Mouse (Mus musculus) ovary, postnatal 10 days (tissue): ENCODE results near the gene Pik3cg.
A peak's percentile ranks its signal among the peaks of the same experiment; 100 is the strongest.

ENCODE experiments used
- DNase-seq: peaks from one replicate; pipeline ENCODE4 v3.0.0; 2022; ENCODE audit warnings: low spot score

Gene Pik3cg

DNA sequence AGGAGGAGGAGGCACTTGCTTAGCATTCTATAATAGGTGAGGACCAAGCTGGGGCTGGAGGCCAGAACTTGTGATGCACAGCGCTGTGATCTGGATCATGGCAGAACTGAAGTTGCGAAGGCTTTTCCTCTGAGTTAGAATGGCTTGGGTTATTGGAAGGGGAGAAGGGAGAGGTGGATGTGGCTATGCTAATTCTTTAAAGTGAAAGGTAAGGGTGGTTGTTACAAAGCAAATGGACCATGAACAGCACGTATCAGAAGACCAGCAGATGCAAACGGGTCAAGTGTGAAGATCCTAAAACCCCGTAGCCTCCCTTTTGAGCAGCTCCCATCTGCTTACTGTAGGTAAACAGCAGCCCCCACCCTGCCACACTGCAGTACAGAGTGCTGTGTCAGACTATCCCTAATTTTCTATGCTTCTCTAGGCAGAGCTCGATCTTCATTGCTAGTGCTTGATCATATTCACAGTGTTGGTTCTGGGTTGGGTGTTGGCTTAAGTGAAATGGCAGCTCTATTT is 7.3 kb downstream of the Pik3cg start:
- no peak for DNase-seq

DNA sequence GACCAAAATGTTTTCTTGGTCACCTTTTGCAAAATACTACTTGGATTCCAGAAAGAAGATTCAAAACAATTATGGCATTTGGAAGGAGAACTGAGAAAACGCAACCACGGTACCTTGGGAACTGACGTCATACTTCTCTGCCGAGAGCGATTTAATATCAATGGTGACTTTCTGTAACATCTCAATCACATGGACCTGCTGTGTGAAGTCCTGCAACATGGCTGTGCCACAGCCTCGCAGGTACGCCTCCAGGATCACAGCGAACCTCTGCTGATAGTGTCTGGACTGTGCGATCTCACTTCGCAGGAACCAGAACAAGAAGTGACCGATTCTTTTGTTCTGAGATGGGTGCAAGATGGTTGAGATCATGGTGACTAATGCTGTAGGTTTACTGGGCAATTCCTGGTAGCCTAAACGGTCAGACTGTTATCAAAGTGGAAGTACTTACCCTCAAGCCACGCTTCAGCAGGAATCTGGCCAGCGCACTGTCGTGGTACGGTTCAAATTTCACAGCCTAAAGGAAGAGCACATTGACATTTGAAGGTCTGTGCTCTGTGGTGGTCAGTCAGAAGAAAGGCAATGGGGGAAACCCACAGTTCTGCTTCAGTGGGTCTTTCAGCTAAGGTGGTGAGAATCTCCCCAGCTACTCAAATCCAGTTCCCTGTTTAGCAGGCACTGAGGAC is 7.9 kb downstream of the Pik3cg start:
- DNase-seq, result no peak

DNA sequence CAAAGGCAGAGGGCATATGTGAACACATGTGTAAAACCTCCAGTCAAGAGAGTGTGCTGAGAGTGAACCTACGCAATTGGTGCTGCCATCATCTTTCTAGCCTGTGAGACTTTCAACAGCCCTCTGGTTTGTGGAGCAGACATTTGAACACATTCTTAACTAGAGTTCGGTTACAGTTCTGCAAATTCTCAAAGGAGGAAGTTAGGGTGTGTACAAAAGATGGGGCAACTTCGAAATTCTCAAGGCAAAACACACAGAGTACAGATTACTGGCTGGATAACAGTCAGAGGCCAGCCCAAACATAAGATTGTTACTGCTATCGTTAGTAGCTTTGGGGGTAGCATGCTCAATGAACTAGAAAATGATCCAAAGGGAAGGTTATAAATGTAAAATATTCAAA is 9.0 kb downstream of the Pik3cg start:
- no peak for DNase-seq

DNA sequence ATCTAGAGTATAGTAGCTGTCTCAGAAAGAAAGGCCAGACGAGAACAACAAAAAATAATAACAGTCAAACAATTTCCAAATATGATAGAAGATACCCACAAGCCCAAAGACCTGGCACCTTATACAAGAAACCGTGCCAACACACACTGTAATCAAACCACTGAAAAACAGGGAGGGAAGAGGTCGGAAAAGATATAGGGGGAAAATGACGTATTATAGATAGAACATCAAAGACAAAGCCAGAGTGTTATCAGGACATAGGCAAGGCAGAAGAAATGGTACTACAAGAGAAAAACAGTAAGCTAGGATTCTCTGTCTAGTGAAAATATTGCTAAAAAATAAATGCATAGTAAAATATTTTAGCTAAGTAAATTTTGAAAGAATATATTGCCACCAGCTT is 10.4 kb downstream of the Pik3cg start:
- no peak for DNase-seq

DNA sequence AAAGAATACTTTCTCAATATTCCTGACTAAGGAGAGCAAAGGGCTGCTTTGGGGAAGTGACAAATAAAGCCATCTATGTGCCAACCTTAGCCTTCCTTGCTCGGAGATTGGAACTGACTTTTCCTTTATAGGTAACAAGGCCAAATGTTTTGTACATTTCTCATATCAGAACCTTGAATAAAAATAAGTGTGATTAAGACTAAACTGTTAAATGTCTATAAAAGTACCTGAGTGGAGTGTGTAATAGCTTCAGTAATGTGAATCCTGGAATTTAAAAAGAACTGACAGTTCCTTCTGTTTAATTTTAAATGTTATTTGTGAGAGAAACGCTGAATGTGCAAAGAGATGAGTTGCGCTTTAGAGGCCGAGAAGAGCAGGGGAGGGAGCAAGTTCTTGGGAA is 13.5 kb downstream of the Pik3cg start:
- DNase-seq, result no peak

DNA sequence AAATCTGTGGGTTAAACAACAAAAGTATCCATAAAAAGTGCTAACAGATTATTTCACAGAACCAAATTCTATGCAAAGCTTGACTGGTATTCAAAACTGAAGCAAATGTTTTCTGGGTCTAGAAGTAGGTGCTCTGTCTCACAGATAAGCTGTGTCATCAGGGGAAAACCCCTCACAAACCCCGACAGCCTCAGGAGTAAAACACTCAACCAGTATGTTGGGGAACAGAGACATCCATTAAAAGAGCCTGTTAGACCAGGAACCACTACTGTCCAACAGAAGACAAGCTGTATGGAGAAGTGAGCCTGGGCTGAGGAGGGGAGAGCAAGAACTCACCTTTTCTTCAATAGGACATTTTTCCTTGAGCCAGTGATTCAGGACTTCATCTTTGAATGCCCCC is 14.1 kb downstream of the Pik3cg start:
- DNase-seq, result no peak

DNA sequence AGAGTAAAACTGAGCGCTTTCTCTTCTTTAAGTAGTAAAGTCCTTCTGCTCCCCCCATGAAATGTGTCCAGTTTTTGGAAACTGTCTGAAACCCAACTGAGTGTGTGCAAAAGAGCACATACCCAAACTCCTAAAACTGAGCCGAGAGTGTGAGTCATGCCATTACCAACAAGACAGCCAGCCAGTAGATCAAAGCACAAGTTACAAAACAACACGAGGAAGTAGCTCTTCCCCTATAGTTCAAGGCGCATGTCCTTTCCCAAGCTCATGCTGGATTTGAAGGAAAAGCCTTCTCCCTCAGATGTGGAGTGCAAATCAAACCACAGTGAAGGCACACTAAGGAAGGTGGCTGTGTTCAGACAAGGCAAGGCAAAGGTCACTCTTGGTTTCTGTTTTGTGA is 17.5 kb downstream of the Pik3cg start:
- no peak for DNase-seq

DNA sequence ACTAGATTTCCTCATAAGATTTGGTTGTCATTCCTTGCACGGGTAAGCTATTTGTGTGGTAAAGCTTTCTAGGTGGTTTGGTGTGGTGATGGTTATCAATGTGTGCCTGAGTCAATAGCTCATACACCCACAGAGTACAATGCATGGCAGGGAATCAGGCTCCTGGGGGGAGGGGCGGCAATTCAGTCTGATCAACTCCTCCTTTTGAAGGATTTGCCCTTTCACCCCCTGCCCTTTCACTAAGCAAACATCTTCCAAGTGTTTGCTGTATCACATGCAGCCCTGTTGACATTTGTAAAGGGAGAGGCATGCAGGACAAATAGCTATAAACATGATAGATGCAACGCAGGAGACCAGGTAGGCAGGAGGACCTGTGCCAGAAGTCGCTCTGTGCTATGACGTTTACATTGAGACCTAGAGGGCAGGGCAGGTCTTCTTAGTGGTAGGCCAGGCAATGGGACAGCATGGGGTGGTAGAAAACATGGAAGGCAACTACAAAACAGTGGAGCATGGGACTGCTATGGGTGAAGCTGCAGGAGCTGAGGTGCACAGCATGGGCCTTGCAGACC is 20.7 kb downstream of the Pik3cg start:
- DNase-seq, result no peak

DNA sequence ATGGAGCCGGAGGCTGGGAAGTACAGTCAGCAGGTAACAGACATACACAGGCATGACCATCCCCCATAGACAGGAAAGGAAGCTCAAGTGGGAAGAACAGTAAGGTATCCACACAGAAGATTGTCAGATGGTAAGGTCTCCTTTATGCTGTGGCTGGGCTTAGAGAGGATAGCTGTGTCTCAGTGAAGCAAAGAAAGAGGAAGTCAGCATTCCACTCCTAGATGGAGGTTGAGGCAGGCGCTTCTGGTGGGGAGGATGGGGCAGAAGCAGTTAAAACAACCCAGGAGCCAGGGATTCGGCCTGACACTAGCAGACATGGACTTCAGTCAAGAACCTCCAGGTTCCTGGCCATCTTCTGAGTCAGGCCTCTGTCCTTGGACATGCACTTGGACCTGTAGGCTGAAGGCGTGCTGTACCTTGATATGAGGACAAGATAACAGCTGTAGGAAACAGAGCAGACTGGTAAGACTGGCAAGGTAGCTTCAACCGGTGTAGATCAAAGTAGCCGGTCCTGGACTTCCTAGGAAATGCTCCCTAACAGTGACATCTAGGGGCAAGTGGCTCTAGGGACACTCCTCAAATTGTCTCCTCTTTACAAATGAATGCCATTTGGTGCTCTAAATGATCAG is 21.7 kb downstream of the Pik3cg start:
- DNase-seq, result no peak

DNA sequence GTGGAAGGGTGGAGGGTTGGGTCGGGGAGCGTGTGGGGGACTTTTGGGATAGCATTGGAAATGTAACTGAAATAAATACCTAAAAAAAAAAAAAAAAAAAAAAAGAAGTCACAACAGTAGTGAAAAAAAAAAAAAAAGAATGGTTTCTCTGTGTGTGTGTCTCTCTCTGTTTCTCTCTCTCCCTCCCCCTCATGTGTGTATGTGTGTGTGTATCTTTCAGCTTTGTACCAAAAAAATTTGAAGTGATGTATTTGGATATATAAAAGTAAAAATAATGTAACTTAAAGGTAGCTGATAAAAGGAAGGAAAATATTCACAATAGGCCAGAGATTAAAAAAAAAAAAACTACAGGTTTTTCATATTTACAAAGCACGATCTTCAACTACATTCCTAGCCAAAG is 23.6 kb downstream of the Pik3cg start:
- DNase-seq, result no peak

DNA sequence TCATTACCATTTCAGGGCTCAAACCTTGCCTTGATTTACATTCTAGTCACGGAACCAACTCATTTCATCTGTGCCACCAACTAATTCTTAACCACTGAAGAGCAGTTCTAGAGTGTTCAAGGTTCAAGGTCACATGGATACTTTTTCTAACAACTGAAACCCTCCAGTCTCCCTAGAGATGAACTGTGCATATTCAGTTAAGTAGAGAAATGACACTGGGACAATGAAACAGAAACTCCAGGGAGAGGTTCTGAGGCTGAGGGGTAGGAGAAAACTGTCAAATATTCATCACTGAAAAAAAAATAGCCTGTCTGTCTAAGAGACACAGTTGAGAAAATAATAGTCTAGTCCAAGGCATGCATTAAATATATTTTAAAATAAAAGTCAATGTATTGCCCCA is 24.9 kb downstream of the Pik3cg start:
- DNase-seq, result no peak

DNA sequence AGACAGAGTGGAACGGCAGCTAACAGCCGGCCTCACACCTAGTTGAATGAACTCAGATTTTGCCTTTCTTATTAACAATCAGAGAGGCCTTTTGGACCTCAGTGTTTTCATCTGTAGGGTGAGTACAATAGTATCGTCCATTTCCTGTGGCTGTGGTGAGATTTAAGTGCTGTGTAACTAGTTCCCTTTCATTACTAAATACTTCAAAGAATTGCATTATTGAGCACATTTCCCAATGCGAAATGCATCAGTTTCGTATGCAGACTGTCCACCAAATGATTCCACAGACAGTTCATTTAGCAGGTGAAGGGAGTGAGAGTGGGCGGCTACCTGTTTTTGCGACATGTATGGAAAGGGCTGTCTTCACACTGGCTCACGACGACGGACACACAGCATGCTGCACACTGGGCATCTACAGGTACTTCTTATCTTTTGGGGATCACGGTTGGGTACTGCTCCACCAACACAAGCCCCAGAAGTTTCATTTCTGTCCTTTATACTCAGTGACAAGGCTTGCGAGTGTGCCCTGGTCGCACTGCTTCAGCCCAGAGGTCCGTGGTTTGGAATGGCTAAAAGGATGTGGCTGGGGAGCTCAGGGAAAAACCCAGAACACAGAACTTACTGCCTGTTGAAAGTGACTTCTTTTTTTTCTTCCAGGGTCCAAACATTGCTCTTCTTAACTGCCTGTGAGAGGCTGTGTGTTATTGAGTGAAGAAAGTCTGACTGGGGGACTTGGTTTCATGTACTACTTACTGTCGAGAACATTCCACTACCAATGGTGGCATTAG is 25.6 kb downstream of the Pik3cg start:
- DNase-seq, result no peak

DNA sequence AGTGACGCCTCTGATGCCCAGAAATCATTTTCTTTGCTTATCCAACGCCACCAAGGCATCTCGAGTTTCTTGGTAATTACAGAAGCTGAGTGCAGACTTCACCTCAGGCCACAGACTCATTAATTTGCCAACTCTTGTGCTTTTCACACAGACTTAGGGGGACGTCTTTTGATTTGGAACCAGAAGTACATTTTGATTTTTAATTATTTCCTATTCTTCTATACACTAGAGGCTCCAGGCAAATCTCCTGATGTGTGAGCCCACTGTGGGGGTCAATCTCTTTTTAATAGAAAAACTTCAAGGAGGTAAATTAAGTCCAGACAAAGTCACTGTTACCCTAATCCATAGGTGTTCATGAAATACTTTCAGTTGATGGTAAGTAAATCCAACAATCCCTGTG is 26.6 kb downstream of the Pik3cg start:
- no peak for DNase-seq

DNA sequence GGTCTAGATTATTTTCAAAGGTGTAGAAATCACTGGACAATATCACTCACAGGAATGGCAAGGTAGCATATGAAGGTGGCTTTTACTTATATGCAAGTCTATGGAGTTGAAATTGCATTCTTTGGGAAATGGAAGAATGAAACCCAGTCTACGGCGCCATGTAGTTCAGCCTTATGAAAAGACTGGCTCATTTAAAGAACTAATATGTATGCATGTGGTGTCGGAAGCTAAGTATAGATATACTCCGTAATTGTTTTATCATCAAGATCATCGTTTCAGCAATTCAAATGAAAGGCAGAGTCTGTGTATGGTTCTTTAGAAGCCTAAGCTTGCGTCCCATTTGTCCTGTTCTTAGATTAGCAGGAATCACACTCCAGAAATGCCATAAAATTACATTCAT is 34.0 kb downstream of the Pik3cg start:
- no peak for DNase-seq

DNA sequence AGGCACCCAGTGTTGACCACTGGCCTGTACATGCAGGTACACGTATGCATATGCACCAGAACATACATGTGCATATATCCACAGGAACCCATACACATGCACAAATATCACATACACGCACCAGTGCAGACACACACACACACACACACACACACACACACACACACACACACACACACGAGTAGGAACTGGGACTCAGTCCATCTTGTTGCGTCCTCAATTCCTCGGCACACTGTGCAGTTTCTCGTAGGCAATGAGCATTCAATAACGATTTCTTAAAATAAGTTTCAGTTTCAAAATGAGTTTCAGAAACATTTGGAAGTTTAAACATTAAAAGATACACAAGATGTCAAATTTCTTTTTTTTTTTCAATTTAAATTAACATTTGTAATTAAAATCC is 35.6 kb downstream of the Pik3cg start:
- DNase-seq, result no peak

DNA sequence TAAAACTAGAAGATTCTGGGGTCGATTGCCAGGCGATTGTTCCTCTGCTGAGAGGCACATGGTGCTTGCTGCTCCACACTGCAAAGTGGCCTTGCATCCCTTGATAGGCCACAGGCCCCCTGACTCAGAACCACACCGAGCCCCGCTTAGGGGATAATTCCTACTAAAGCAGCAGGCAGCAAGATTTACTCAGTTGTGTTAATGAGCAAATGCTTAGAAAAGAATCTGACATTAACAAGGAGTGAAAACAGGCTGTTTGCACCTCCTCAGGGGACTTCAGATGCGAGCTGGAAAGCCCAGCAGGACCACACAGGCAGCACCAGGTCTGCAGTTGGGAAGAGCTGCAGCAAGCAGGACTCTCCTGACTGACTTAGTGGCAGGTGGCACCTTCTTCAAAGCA is 39.3 kb downstream of the Pik3cg start:
- DNase-seq, result no peak

DNA sequence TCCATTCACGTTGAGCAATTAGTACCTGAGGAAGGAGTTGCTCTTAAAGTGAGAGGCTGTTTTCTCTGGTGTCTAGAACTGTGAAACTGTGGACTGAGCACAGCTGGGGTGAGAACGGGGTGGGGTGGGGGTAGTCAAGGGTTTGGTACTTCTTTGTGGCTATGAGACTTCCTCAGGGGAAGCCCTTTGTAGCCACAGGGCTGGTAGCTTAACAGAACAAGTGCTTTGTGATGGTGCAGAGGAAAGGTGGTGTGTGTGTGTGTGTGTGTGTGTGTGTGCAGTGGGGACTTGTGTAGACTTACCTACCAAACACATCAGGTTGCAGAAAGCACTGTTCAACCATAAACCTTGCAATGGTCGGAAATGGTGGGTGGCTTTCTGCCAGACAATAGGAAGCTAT is 39.7 kb downstream of the Pik3cg start:
- no peak for DNase-seq

DNA sequence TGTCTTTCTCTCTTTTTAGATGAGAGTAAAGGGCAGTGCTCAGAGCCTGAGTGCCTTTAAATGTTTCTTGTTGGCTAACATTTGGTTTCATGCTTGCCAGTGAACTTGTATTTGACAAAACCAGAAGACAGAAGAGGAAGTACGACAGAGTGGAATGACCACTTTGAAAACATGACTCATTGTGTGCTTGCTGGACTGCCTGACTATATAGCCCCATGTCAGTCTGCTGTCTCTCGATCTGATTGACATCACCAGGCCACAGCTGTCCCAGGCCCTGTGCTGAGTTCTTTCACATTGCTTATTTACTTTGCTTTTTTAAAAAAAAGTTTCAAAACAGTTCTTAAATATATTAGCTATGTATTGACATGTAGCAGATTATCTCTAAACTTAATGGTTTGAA is 44.8 kb downstream of the Pik3cg start:
- no peak for DNase-seq

DNA sequence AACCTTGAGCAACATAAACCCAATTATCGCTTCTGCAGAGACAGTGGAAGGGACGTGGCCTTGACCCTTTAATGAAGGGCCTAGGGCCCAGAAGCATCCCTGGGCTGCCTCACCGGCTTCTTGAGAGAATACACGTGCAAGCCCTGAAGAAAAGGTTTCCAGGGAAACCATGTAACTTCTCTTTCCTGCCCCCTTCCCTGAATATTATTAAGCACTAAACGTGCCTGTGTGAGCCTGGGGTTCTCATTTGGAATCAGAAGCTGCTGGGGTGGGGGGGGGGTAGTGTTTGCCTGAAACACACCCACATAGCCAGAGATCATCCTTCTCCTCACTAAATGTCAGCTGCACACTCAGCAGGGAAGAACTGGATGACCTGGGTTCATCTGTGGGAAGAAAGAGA is 49.7 kb downstream of the Pik3cg start:
- no peak for DNase-seq

DNA sequence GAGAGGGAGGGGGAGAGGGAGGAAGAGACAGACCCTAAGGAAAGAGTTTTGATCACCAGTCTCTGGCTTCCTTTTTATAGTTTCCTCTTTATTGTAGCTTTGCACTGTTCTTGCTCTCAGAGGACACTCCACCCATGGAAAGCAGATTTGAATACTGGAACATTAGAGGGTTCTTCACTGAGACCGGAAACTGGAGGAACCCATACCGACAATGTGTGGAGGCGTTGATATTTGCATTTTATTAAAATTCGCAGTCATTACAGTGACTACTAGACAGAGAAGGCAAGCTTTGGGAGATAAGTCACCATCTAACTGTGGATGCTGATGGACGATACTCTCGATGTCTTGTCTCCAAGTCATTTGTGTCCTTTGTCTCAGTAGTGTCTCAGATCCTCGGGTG is 61.9 kb downstream of the Pik3cg start:
- no peak for DNase-seq

DNA sequence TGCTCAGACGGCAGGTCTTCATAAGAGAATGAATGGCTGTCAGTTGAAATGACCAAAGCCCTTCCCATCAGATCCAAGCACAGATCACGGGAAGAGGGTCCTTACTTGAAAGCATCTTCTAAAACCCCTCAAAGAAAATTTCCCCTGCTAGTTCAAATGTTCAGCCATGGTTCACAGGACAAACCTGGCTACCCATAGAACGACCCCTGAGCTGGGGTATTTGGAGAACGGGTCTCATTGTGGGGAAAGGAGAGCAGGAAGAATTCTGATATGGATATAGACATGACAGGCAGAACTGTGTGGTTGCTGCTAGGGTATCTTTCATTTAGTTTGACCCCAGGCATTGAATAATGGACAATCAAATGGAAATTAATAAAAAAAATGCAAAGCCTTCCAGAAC is 62.8 kb downstream of the Pik3cg start:
- DNase-seq, result no peak

DNA sequence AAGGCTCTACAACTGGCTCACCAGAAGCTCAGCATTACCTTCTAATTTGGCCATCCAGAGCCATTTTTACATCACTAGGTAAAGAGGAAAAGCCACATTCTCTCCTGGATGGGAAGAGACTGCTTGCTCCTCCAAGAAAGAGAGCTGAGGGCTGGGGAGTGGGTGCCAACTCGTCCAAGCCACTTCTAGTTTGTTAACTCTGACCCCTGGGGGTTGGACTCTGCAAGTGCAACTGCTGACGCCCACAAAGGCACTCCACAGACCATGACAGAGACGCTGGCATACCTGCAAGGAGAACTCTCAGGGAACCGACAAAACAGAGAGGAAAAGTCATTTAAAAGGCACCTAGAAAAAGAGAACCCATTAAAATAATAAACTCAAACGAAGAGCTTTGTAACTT is 63.9 kb downstream of the Pik3cg start:
- DNase-seq, result peak; percentile 59

DNA sequence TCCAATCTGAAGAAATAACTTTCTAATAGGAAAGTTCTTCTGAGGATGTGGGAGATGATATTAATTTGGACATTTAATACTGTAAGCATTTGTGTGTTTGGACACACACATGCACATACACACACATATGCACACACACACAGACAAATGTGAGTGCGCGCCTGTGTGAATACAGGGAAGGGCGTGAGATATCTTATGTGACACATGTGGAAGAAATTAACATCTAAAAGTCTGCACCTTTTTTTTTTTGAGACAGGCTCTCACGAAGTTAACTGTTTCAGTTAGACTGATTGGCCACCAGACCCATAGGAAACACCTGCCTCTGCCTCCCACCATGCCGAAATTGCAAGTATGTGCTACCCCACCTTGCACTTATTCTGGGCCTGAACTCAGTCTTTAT is 64.7 kb downstream of the Pik3cg start:
- no peak for DNase-seq
